In the genomic region with DNA sequence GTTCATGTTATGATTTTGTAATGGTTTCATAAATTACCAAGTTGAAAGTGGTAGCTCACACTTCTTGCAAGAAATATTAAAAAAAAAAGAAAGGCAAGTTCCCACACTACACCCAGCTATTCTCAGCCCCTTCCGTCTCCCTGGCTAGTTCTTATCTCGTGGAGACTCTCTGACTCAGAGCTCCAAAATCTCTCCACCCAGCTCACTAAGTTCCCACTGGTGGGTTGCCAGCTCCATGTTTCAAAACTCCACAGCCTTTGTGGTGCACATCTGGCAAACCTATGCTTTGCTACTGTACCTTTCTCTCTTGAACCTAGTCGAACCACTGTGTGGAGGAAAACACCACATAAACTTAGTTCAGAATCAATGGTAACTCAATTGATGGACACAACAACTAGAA, we compare ENCODE assay signal across 30 mouse cellular contexts. TPM values are rescaled to one million over a fixed set of nuclear protein-coding genes. Genes with fewer than 3 reads are reported as not detected.
DNase-seq lines count a peak whose midpoint lies in the region; ATAC-seq and TF ChIP-seq lines count a peak whose summit lies in the region.
"Had no signal": no experiment of that assay in that cellular context is flagged by ENCODE, and none has a peak within 500 bp of the region (broad histone marks: within the 10 kb centered on the region; RNA-seq: fewer than 3 reads in every experiment).

No protein-coding gene starts in this region.

- WGBS in lung, adult 2 months: 69% methylated on average over 3 of the region's 3 CpGs
- WGBS in hindbrain, postnatal 0 days: 86% methylated on average over 3 of the region's 3 CpGs

- H3K4me1 ChIP-seq in lung, adult 2 months (ENCODE audit: control insufficient read depth, insufficient read depth, low read length): peaks cover 4% of the 10 kb centered on the region
- H3K4me1 ChIP-seq in hindbrain, postnatal 0 days (ENCODE audit: insufficient read depth, low read length): peaks cover 6% of the 10 kb centered on the region

- no peaks in the 10 kb centered on the region for H3K36me3 ChIP-seq in hindbrain, postnatal 0 days (ENCODE audit: insufficient read depth, low read length)
- H3K36me3 ChIP-seq: embryonic facial prominence, embryonic 10.5 days; embryonic facial prominence, embryonic 15.5 days; forebrain, embryonic 12.5 days; hindbrain, embryonic 13.5 days; kidney, embryonic 15.5 days; limb, embryonic 13.5 days had no signal

- no peak for TF ChIP-seq CTCF in lung, adult 2 months (IDR thresholded peaks at IDR 0.05; ENCODE audit: insufficient read depth, low read length)
- TF ChIP-seq CTCF in hindbrain, postnatal 0 days (IDR thresholded peaks at IDR 0.05; ENCODE audit: low read depth): no peak

- H3K9me3 ChIP-seq in hindbrain, postnatal 0 days (ENCODE audit: low read length): no peaks in the 10 kb centered on the region
- H3K9me3 ChIP-seq: embryonic facial prominence, embryonic 10.5 days; embryonic facial prominence, embryonic 15.5 days; forebrain, embryonic 12.5 days; hindbrain, embryonic 13.5 days; kidney, embryonic 15.5 days; limb, embryonic 13.5 days had no signal

- H3K4me3 ChIP-seq in lung, adult 2 months (replicated peaks; ENCODE audit: extremely low read depth, low read depth, low read length): no peak overlapping the region
- no peak overlapping the region for H3K4me3 ChIP-seq in hindbrain, postnatal 0 days (ENCODE audit: low read length)
- H3K4me3 ChIP-seq: embryonic facial prominence, embryonic 10.5 days; embryonic facial prominence, embryonic 15.5 days; forebrain, embryonic 12.5 days; hindbrain, embryonic 13.5 days; kidney, embryonic 15.5 days; left cerebral cortex, adult 2 months; limb, embryonic 13.5 days had no signal

- peak; percentile 21 to 30 for DNase-seq in lung, adult 18-20 months
- no peak for DNase-seq in lung, adult 2 months
- DNase-seq in urinary bladder, postnatal 36 days (ENCODE audit: low spot score in 2 of 2): peak; percentile 28 to 45
- DNase-seq in urinary bladder, postnatal 10 days (ENCODE audit: low spot score): no peak
- DNase-seq in heart, postnatal 10 days: peak; percentile 46 to 49
- DNase-seq in ovary, postnatal 36 days (ENCODE audit: low spot score): no peak
- no peak for DNase-seq in hindbrain, postnatal 0 days (ENCODE audit: low spot score)
- DNase-seq: adrenal gland, postnatal 10 days; cerebellum, adult 8-10 months; cerebellum, postnatal 25 days; gastrocnemius, postnatal 14 days; kidney, adult 18-20 months; kidney, postnatal 25 days; right cerebral cortex, adult 18-20 months; spleen, adult 18-20 months; thymus, adult 18-20 months; thymus, postnatal 36 days had no signal

- no peak overlapping the region for H3K4me2 ChIP-seq in hindbrain, postnatal 0 days (ENCODE audit: low read depth, low read length)
- H3K4me2 ChIP-seq: embryonic facial prominence, embryonic 15.5 days; forebrain, embryonic 12.5 days; hindbrain, embryonic 13.5 days; kidney, embryonic 15.5 days; limb, embryonic 13.5 days; liver, embryonic 11.5 days; midbrain, embryonic 11.5 days had no signal

- no peak overlapping the region for H3K9ac ChIP-seq in hindbrain, postnatal 0 days (replicated peaks; ENCODE audit: low read length)
- H3K9ac ChIP-seq: embryonic facial prominence, embryonic 15.5 days; forebrain, embryonic 12.5 days; hindbrain, embryonic 13.5 days; kidney, embryonic 15.5 days; limb, embryonic 13.5 days had no signal

- H3K27me3 ChIP-seq in hindbrain, postnatal 0 days (ENCODE audit: insufficient read depth, low read length): no peaks in the 10 kb centered on the region
- H3K27me3 ChIP-seq: CH12.LX; embryonic facial prominence, embryonic 15.5 days; forebrain, embryonic 12.5 days; kidney, embryonic 15.5 days; limb, embryonic 13.5 days had no signal

- no peak overlapping the region for H3K27ac ChIP-seq in hindbrain, postnatal 0 days
- H3K27ac ChIP-seq: embryonic facial prominence, embryonic 10.5 days; embryonic facial prominence, embryonic 15.5 days; forebrain, embryonic 12.5 days; hindbrain, embryonic 13.5 days; kidney, embryonic 15.5 days; left cerebral cortex, adult 2 months; limb, embryonic 13.5 days; stomach, postnatal 0 days had no signal

- intact Hi-C loops in heart, postnatal 10 days (cut with DNase I): no loop called here

- no peak for TF ChIP-seq POLR2A in lung, adult 2 months (IDR thresholded peaks at IDR 0.05; ENCODE audit: borderline replicate concordance, extremely low read depth, low read depth, low read length)

- no peak for ATAC-seq in hindbrain, postnatal 0 days
- ATAC-seq: lung, postnatal 0 days; midbrain, embryonic 16.5 days had no signal

RNA-seq across cellular contexts. Expression of gene Aggf1, which starts 3.5 kb away (rescaled TPM):
- polyA plus RNA-seq in lung, adult 2 months (2012; rRNA removed): 18.2 TPM in 2 replicates
- total RNA-seq in heart, postnatal 10 days (2021): 10 to 100 TPM; 25.7 to 28.2 TPM
- 23.7 and 28.4 TPM in 2 replicates for total RNA-seq in hindbrain, postnatal 0 days (2014; rRNA removed)
- polyA plus RNA-seq in hindbrain, postnatal 0 days (2015; fragmentation: Nextera tagmentation; extraction: Ambion mirVana): 29.1 and 30.4 TPM in 2 replicates

RNA-seq across cellular contexts. Expression of gene Zbed3, which starts 55.3 kb away (rescaled TPM):
- 23.4 and 26.1 TPM in 2 replicates for polyA plus RNA-seq in lung, adult 2 months (2012; rRNA removed)
- 10 to 100 TPM; 29.2 to 30.0 TPM for total RNA-seq in heart, postnatal 10 days (2021)
- 20.5 and 24.1 TPM in 2 replicates for total RNA-seq in hindbrain, postnatal 0 days (2014; rRNA removed)
- 34.3 and 38.2 TPM in 2 replicates for polyA plus RNA-seq in hindbrain, postnatal 0 days (2015; fragmentation: Nextera tagmentation; extraction: Ambion mirVana)

Comparison
In these comparisons a context has a peak if more than half of its experiments do, and no peak if none do; other contexts are left out.
1. DNase-seq: peak in lung, adult 18-20 months (2 of 2), urinary bladder, postnatal 36 days (2 of 2) and heart, postnatal 10 days (2 of 2); none in lung, adult 2 months (single experiment), urinary bladder, postnatal 10 days (single experiment), ovary, postnatal 36 days (single experiment) and hindbrain, postnatal 0 days (single experiment).